Mouse (Mus musculus): ENCODE data around the gene Tbc1d8b. TPM values are rescaled to one million over a fixed set of nuclear protein-coding genes. Genes with fewer than 3 reads are reported as not detected.

Tbc1d8b gene
- polyA plus RNA-seq, 1 experiment from 2014 or later = 0.76 TPM

GRCm38 (mm10) chrX:139794072-139794845 lies 109.5 kb downstream of the Tbc1d8b start:
- ATAC-seq = no peak
- no peaks in the 10 kb centered on the region for H3K4me1 ChIP-seq (replicated peaks; ENCODE audit: control insufficient read depth, insufficient read depth, low read length)
- no peak overlapping the region for H3K27ac ChIP-seq (ENCODE audit: low read length)
- H3K4me3 ChIP-seq (replicated peaks; ENCODE audit: low read length) = no peak overlapping the region
- H3K4me2 ChIP-seq (ENCODE audit: low read length) = no peak overlapping the region
- H3K27me3 ChIP-seq (replicated peaks; ENCODE audit: control insufficient read depth, insufficient read depth, low read length) = no peaks in the 10 kb centered on the region
- 85% methylated on average over 7 of the region's 7 CpGs for WGBS
- no peaks in the 10 kb centered on the region for H3K9me3 ChIP-seq (ENCODE audit: control insufficient read depth, low read length)
- H3K9ac ChIP-seq (replicated peaks; ENCODE audit: low read depth, low read length) = no peak overlapping the region
- H3K36me3 ChIP-seq (ENCODE audit: control insufficient read depth, insufficient read depth) = no peaks in the 10 kb centered on the region

GRCm38 (mm10) chrX:139796037-139796436 lies 111.2 kb downstream of the Tbc1d8b start:
- Histone ChIP-seq H3K27ac (ENCODE audit: low read length) (no peak overlapping the region), H3K4me2 (ENCODE audit: low read length) (no peak overlapping the region), H3K9ac (replicated peaks; ENCODE audit: low read depth, low read length) (no peak overlapping the region), H3K36me3 (ENCODE audit: control insufficient read depth, insufficient read depth) (no peaks in the 10 kb centered on the region), H3K9me3 (ENCODE audit: control insufficient read depth, low read length) (no peaks in the 10 kb centered on the region), H3K27me3 (replicated peaks; ENCODE audit: control insufficient read depth, insufficient read depth, low read length) (no peaks in the 10 kb centered on the region), H3K4me1 (replicated peaks; ENCODE audit: control insufficient read depth, insufficient read depth, low read length) (no peaks in the 10 kb centered on the region), H3K4me3 (replicated peaks; ENCODE audit: low read length) (no peak overlapping the region)
- ATAC-seq = no peak
- 80% methylated on average over 6 of the region's 6 CpGs for WGBS

GRCm38 (mm10) chrX:139797875-139798274 lies 113.1 kb downstream of the Tbc1d8b start:
- Histone ChIP-seq H3K4me1 (replicated peaks; ENCODE audit: control insufficient read depth, insufficient read depth, low read length) (no peaks in the 10 kb centered on the region), H3K36me3 (ENCODE audit: control insufficient read depth, insufficient read depth) (no peaks in the 10 kb centered on the region), H3K27ac (ENCODE audit: low read length) (no peak overlapping the region), H3K4me3 (replicated peaks; ENCODE audit: low read length) (no peak overlapping the region), H3K4me2 (ENCODE audit: low read length) (no peak overlapping the region), H3K27me3 (replicated peaks; ENCODE audit: control insufficient read depth, insufficient read depth, low read length) (no peaks in the 10 kb centered on the region), H3K9ac (replicated peaks; ENCODE audit: low read depth, low read length) (no peak overlapping the region), H3K9me3 (ENCODE audit: control insufficient read depth, low read length) (no peaks in the 10 kb centered on the region)
- 66% methylated on average over 9 of the region's 9 CpGs for WGBS
- no peak for ATAC-seq

- Histone ChIP-seq H3K36me3 (ENCODE audit: control insufficient read depth, insufficient read depth) (no peaks in the 10 kb centered on the region), H3K4me2 (ENCODE audit: low read length) (no peak overlapping the region), H3K27ac (ENCODE audit: low read length) (no peak overlapping the region), H3K9ac (replicated peaks; ENCODE audit: low read depth, low read length) (no peak overlapping the region), H3K9me3 (ENCODE audit: control insufficient read depth, low read length) (no peaks in the 10 kb centered on the region), H3K4me1 (replicated peaks; ENCODE audit: control insufficient read depth, insufficient read depth, low read length) (no peaks in the 10 kb centered on the region), H3K4me3 (replicated peaks; ENCODE audit: low read length) (no peak overlapping the region), H3K27me3 (replicated peaks; ENCODE audit: control insufficient read depth, insufficient read depth, low read length) (no peaks in the 10 kb centered on the region)
- no peak for ATAC-seq
- 86% methylated on average over 3 of the region's 3 CpGs for WGBS
These were observed 115.2 kb downstream of the Tbc1d8b start for GRCm38 (mm10) chrX:139799953-139800352.

DNA sequence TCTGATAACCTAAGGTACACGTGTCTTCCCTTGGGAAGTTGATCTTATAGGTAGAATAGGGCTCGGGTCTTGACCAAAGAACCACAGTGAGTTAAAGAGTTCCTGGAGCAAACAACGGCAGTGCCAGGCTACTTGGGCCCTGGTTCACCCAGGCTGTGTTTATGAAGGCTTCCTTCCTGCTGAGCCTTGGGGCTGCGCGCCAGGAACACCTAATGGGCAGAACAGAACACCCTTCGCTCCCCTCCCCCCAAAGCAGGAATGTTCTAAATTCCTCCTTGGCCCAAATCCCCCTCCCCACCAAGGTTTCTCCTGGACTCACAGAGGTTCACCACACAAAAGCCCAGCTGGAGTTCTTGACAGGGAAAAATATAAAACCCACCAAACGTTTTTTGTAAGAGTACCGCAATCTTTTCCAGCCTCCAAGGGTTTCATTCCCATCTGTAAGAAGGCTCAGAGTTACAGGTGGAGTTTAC lies 115.6 kb downstream of the Tbc1d8b start, which contains the start of gene Cldn2:
Cldn2 (plus strand) TSS at position 423 of the 473 bp plus-strand sequence.
- H3K36me3 ChIP-seq (ENCODE audit: control insufficient read depth, insufficient read depth) = no peaks in the 10 kb centered on the region
- H3K4me3 ChIP-seq (replicated peaks; ENCODE audit: low read length) = no peak within 1 kb of the TSS
- ATAC-seq = no peak
- no peaks in the 10 kb centered on the region for H3K4me1 ChIP-seq (replicated peaks; ENCODE audit: control insufficient read depth, insufficient read depth, low read length)
- 66% methylated on average over 8 of the region's 8 CpGs for WGBS
- no peak within 1 kb of the TSS for H3K27ac ChIP-seq (ENCODE audit: low read length)
- no peak within 1 kb of the TSS for H3K4me2 ChIP-seq (ENCODE audit: low read length)
- no peak within 1 kb of the TSS for H3K9ac ChIP-seq (replicated peaks; ENCODE audit: low read depth, low read length)
- H3K9me3 ChIP-seq (ENCODE audit: control insufficient read depth, low read length) = no peaks in the 10 kb centered on the region
- no peaks in the 10 kb centered on the region for H3K27me3 ChIP-seq (replicated peaks; ENCODE audit: control insufficient read depth, insufficient read depth, low read length)

Other genes starting within 250 kb of the Tbc1d8b start
- gene D330045A20Rik, start 204.6 kb upstream of the Tbc1d8b start, polyA plus RNA-seq (2015; fragmentation: Nextera tagmentation; extraction: Ambion mirVana) = 1.5 and 1.6 TPM in 2 replicates
- gene Rnf128, start 121.7 kb upstream of the Tbc1d8b start, polyA plus RNA-seq (2015; fragmentation: Nextera tagmentation; extraction: Ambion mirVana) = 4.1 TPM in 2 replicates
- gene Gm15013, start 29.5 kb downstream of the Tbc1d8b start, polyA plus RNA-seq (2015; fragmentation: Nextera tagmentation; extraction: Ambion mirVana) = 0.32 TPM in 1 of 2 replicates, not detected in the other
- gene Ripply1, start 97.4 kb downstream of the Tbc1d8b start, polyA plus RNA-seq (2015; fragmentation: Nextera tagmentation; extraction: Ambion mirVana) = not detected in 2 replicates
- gene Cldn2, start 115.8 kb downstream of the Tbc1d8b start, polyA plus RNA-seq (2015; fragmentation: Nextera tagmentation; extraction: Ambion mirVana) = 0.89 and 1.3 TPM in 2 replicates
- 2.6 and 3.7 TPM in 2 replicates for gene Morc4, start 186.7 kb downstream of the Tbc1d8b start, polyA plus RNA-seq (2015; fragmentation: Nextera tagmentation; extraction: Ambion mirVana)